Mouse (Mus musculus): ENCODE data around the gene Vangl1. TPM values are rescaled to one million over a fixed set of nuclear protein-coding genes. Genes with fewer than 3 reads are reported as not detected.
A peak's percentile ranks its signal among the peaks of the same experiment; 100 is the strongest.

Gene Vangl1
- total RNA-seq, 2 experiments from 2014 or later = 5.3 to 7.3 TPM

GRCm38 (mm10) chr3:102198446-102198845 is 6.0 kb downstream of the Vangl1 start:
- DNase-seq = no peak

DNA sequence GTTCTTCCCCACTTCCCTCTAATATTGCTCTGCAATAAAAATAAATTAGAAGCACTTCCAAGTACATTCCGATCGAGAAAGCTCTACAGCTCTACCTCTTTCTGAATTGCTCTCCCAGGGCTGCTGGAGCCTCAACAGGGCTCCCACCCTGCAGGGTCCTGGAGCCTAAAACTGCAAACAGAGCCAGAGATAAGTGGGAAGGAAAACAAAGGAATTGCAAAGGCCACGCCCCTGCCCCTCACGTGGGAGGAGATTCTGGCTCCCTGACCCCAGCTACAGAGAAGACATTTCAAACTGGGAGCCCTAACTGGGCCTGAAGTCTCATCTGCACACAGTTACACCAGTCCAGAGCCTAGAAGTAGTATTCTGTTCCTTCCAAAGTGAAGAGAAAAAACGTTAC is 6.7 kb downstream of the Vangl1 start:
- DNase-seq = no peak

- DNase-seq = no peak
These were observed 7.3 kb downstream of the Vangl1 start for GRCm38 (mm10) chr3:102197152-102197551.

GRCm38 (mm10) chr3:102196166-102196565 is 8.3 kb downstream of the Vangl1 start:
- no peak for DNase-seq

DNA sequence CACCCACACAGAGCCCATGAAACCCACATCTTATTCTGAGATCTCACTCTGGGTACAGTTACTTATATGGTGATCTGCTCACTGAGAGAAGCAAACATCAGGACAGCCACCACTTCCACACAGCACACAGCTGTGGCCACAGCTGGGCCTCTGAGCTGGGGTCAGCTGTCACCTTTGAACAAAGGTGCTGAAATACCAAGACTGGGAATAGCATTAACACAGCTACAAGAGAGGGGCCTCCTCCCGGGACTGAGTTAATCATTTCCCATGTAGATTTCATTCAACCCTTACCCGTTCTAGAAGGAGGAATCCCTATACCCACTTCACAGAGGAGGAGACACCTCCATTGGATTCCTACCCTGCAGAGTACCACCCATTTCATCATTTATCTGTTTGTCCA is 8.7 kb downstream of the Vangl1 start:
- DNase-seq = no peak

- no peak for DNase-seq
These were observed 10.0 kb downstream of the Vangl1 start for GRCm38 (mm10) chr3:102194291-102195051.

- DNase-seq = peak in 1 of 2 experiments; percentile 19
These were observed 10.8 kb downstream of the Vangl1 start for GRCm38 (mm10) chr3:102193488-102194290.

GRCm38 (mm10) chr3:102192621-102193020 is 11.9 kb downstream of the Vangl1 start:
- no peak for DNase-seq

DNA sequence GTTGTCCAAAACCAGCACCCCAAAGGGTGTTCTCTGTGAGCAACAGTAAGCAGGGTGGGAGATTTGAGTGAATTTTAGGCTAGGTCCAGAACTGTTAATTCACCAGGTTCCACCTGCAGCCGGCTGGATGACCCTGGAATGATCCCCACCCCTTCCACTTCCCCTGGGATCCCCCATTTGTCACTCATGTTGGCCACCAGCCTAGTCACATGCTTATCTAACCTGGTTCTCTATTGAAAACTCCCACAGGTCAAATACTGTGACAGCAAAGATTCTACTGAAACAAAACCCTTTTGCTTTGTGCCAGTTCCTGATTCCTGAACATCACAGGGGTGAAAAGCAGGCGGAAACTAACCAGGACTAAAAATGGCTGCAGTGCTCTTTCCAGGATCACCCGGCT is 12.9 kb downstream of the Vangl1 start:
- DNase-seq = no peak

DNA sequence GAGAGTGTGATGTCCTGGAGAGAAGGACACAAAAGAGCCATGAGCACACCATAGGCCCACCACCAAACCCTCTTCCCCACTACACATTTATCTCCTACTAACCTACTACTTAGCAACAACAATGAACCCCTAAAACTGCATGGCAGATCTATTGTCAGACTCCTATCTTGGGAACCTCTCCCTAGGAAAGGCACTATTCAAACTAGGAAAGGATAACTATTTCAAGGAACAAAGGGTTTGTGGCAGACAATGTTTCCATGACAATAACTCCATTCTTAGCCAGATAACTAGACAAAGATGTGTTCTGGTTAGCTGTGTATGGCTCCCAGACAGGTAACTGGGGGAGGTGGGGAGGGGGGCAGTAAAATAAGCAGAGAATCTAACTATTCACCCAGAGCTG is 13.9 kb downstream of the Vangl1 start:
- DNase-seq = no peak

- DNase-seq = no peak
These were observed 14.5 kb downstream of the Vangl1 start for GRCm38 (mm10) chr3:102190015-102190414.

DNA sequence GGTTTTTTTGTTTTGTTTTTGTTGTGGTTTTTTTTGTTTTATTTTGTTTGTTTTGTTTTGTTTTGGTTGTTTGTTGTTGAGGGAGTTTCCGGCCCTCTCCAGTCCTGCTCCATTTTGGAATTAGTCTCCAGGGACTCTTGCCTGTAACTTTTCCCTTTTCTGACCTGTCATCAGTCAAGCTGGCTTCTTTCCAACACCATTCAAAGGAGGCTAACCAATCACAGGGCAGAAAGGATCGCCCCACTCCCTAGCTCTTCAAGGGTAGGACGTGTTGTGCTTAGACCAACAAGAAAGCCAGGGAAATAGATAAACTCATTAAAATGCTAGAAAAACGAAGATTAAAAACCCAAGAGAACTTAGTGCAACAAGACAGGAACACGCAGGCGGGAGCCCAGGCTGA is 15.5 kb downstream of the Vangl1 start:
- DNase-seq = no peak

GRCm38 (mm10) chr3:102187401-102187800 is 17.1 kb downstream of the Vangl1 start:
- DNase-seq = no peak

GRCm38 (mm10) chr3:102184721-102185120 is 19.8 kb downstream of the Vangl1 start:
- DNase-seq = no peak

DNA sequence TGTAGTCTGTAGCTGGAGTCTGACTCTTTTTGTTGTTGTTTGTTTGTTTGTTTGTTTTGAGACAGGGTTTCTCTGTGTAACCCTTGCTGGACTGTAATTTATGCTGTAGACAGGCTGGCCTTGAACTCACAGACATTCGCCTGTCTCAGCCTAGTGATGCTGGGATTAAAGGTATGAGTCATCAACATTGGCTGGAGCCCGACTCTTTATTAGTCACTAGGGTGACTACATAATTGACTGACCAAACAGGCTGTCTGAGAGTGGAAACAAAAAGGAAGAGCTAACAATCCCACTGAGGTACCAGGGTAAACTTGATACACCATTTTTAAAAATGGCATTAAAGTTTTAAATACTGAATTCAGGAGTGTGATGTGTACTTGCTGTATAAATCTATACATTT is 21.9 kb downstream of the Vangl1 start:
- no peak for DNase-seq

DNA sequence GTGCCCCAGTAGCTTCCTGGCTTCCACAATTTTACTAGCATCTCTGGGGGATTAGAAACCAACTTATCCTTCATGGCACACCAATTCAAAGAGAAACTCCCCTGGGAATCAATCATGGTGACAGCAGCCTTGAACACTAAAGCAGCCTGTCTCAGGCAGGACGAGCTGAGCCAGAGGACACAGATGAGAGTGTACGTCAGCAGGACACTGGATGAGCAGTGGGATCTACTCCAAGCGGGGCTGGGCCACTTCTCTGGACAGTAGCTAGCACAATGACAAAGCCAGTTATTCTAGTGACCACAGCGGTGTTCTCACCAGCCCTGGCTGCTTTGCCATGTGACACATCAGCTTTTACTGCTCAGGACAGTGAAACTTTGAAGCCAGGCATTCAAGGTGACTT is 23.3 kb downstream of the Vangl1 start:
- no peak for DNase-seq

DNA sequence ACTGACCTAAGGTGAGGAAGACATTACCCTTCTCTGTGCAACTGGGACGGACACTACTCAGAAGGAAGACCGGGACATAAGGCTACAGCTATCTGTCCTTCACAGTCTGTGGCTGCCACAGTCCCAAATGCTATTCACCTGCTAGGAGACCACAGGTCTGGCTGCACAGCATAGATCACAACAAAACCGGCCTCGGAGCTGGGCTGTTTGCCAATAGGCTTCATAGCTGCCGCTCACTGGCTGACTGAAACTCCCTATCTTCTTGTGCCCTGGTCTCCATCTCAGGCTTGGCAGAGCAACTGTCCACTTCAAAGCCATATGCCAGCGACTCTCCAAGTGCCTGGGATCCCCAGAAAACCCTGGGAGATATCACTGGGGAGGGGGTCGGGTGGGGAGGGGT is 23.7 kb downstream of the Vangl1 start:
- DNase-seq = no peak

DNA sequence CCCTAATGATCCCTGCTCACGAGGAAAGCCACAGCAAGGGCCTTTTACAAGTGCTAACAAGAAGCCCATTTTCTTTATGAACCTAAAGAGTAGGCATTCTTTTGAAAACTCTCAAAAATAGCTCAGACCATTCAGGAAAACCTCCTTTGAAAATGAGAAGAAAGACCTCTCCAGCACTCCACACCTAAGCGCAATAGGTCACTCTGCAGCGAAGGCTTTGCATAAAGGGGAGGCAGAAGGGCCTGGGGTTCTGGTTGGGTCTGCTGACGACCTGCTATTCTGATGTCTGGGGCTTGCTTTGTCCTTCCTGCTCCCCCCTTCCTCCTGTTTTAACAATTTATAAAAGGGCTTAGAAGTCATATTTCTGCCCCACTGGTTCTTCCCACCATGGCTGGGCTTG is 24.6 kb downstream of the Vangl1 start:
- no peak for DNase-seq

DNA sequence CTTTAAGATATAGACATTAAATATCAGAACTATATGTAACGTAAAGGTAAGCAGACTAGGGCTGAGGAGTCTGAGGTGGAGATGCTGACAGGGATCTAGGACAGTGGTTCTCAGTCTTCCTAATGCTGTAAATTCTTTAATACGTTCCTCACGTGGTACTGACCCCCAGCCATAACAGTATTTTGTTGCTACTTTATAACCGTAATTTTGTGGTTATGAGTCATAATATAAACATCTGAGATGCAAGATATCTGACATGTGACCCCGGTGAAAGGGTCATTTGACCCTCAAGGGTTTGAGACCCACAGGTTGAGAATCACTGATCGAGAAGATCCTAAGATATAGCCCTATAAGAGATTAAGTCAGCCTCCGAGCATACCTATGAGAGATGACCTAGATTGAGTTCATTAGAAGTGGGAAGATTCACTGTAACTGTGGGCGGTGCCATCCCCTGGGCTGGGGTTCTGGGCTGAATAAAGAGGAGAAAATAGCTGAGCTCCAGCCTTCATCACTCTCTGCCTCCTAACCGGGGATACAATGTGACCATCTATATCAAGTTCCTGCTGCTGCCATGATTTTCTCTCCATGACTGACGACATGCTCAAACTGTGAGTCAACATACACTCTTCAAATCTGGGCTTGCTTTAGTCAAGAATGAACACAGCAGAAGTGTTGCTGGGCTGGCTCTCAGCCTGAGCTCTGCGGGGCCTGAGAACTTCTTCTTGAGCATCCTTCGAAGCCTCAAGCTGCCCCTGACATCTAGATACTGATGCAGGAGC is 26.5 kb downstream of the Vangl1 start:
- DNase-seq = no peak

- no peak for DNase-seq
These were observed 28.4 kb downstream of the Vangl1 start for GRCm38 (mm10) chr3:102176116-102176515.

DNA sequence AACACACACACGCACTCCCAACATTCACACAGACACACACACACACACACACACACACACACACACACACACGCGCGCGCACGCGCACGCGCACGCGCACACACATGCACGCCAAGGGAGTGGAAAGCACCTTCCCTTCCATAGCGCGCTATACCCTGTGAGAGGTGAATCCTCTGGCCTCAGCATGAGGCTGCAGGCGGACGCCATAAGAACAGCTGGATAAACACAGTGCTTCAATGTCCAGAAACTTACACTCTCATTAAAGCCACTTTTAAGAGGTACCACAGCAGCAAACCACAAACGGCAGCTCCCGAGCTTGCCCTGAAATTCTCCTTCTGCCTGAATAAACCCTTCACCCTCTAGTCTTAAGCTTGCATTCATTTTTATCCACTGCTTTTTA is 28.8 kb downstream of the Vangl1 start:
- DNase-seq = no peak

DNA sequence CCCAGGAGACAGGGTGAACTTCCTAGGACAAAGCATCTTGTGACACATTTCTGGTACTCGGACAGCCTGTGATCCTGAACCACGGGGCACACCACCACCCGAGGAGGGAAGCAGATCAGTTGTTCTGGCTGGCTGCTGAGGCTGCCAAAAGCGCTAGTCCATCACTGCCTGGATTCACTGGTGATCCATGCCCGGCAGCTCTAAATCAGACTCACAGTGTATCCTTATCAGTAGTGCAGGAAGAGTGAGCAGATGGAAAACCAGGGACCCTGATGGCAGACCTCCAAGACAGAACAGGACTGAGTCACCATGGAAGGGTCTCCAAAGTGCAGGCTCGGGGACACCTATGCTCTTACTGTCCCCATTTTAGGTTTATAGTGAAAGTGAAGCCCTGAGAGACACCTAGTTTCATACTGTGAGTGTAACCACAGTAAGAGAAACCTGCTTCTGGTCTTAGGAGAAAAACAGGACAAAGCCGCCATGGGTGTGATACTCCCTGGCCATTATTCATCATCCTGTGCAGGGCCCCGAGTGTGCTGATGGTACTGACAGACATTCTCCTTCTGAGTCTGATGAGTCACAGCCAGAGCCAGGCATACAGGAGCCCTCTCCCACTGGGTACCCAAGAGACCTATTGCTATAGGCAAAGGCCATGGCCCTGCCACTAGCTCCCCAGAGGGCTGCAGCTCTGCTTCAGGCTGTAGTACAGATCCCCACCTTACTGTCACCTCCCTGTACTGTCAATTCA is 30.2 kb downstream of the Vangl1 start:
- DNase-seq = no peak
